Mouse (Mus musculus) limb, embryonic 12.5 days (tissue): ENCODE results near the gene Sec62. TPM values are rescaled to one million over a fixed set of nuclear protein-coding genes. Genes with fewer than 3 reads are reported as not detected.

Experiments used
- ATAC-seq: fragments of 200-750 bp; cut with Nextera tagmentation; 2 replicates; pipeline ENCODE4 v1.8.0; 2017; ENCODE audit warnings: low read depth, moderate TSS enrichment; ENCODE audit not compliant: insufficient number of reproducible peaks, insufficient read depth, low FRiP score, low TSS enrichment
- H3K27ac ChIP-seq: fragments of 300-500 bp; sonication (generic); 2 replicates; pipeline ENCODE4 v1.5.1; 2016; ENCODE audit warnings: mild to moderate bottlenecking, moderate library complexity
- H3K27me3 ChIP-seq: fragments of 300-500 bp; sonication (generic); 2 replicates; pipeline ENCODE4 v1.6.1; 2016; ENCODE audit warnings: mild to moderate bottlenecking, moderate library complexity
- H3K36me3 ChIP-seq: fragments of 300-500 bp; sonication (generic); 2 replicates; pipeline ENCODE4 v1.6.1; 2016; ENCODE audit warnings: mild to moderate bottlenecking, moderate library complexity
- H3K4me1 ChIP-seq: fragments of 300-500 bp; sonication (generic); replicated peaks from 2 replicates; pipeline ENCODE4 v1.6.1; 2016
- H3K4me2 ChIP-seq: fragments of 300-500 bp; sonication (generic); 2 replicates; pipeline ENCODE4 v1.6.1; 2016; ENCODE audit warnings: mild to moderate bottlenecking, moderate library complexity
- H3K4me3 ChIP-seq: fragments of 300-500 bp; sonication (generic); replicated peaks from 2 replicates; pipeline ENCODE4 v1.5.1; 2016; ENCODE audit warnings: mild to moderate bottlenecking
- H3K9ac ChIP-seq: fragments of 300-500 bp; sonication (generic); replicated peaks from 2 replicates; pipeline ENCODE4 v1.6.1; 2016; ENCODE audit warnings: mild to moderate bottlenecking, moderate library complexity
- H3K9me3 ChIP-seq: fragments of 300-500 bp; sonication (generic); 2 replicates; pipeline ENCODE4 v1.6.1; 2016; ENCODE audit warnings: mild to moderate bottlenecking, moderate library complexity
- WGBS: fragments of 180-500 bp; shearing (Covaris S2); methylation state at CpG from one replicate; pipeline ENCODE4 v1.1.7; 2016; 5-methylcytosine and 5-hydroxymethylcytosine counted together
- polyA plus RNA-seq: library from polyadenylated mRNA; unstranded; fragments of >200 nt; fragmentation: Nextera tagmentation; extraction: Ambion mirVana; gene quantifications from 2 replicates; pipeline ENCODE4 v1.2.1, GENCODE M21; 2016

The Sec62 gene
- polyA plus RNA-seq, 1 experiment from 2014 or later = 83.9 TPM

GRCm38 (mm10) chr3:30772631-30773030 is 20.0 kb upstream of the Sec62 start:
- Histone ChIP-seq H3K9me3 (no peaks in the 10 kb centered on the region), H3K4me1 (no peaks in the 10 kb centered on the region), H3K27me3 (no peaks in the 10 kb centered on the region), H3K27ac (no peak overlapping the region), H3K9ac (no peak overlapping the region), H3K4me2 (no peak overlapping the region), H3K4me3 (no peak overlapping the region), H3K36me3 (no peaks in the 10 kb centered on the region)
- no peak for ATAC-seq
- WGBS = 57% methylated on average over 4 of the region's 4 CpGs

DNA sequence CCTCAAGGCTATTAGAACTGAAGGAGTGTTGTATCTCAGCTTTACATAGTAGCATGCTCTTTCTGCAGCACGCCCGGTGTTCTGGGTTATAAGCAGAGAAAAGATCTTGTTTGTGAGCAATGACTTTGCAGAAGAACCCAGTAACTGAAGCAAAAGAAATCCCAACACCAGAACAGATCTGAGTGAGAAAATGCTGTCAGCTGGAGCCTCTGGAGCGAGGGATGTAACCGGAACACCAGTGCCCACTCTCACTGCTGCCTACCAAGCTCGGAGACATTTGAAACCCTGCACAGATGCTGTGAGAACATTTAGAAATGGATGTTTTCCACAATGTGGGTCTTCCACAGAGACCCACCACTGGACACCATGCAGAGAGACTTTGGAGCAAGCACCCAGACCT is 18.0 kb upstream of the Sec62 start:
- H3K9ac ChIP-seq = no peak overlapping the region
- ATAC-seq = no peak
- WGBS = 87% methylated on average over 5 of the region's 5 CpGs

GRCm38 (mm10) chr3:30777984-30778383 is 14.7 kb upstream of the Sec62 start:
- no peak for ATAC-seq

More for the DNA sequence above, 18.0 kb upstream of the Sec62 start:
- Histone ChIP-seq H3K9me3 (no peaks in the 10 kb centered on the region), H3K27ac (no peak overlapping the region), H3K36me3 (no peaks in the 10 kb centered on the region), H3K4me3 (no peak overlapping the region), H3K27me3 (no peaks in the 10 kb centered on the region), H3K4me1 (no peaks in the 10 kb centered on the region), H3K4me2 (no peak overlapping the region)

DNA sequence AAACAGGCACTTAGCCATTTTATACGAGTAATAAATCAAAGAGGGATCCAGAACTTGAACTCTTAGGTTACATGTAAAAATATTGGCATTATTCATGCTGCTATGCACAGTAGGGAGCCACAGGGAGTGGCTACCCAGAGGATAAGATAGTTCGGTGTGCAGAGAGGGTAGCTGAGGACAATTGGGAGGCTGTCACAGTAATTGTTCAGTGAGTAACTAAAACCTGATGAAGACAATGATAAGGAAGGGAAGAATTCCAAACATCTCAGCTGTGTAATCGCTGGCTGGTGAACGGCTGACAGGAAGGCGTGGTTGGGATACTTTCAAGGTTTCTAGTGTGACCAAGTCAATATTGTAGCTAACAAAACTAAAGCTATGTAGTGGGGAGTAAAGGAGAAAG is 4.1 kb upstream of the Sec62 start:
- Histone ChIP-seq H3K36me3 (no peaks in the 10 kb centered on the region), H3K9ac (no peak overlapping the region), H3K4me2 (no peak overlapping the region), H3K27ac (no peak overlapping the region), H3K27me3 (no peaks in the 10 kb centered on the region), H3K4me1 (no peaks in the 10 kb centered on the region), H3K4me3 (no peak overlapping the region), H3K9me3 (no peaks in the 10 kb centered on the region)
- no peak for ATAC-seq
- WGBS = 38% methylated on average over 5 of the region's 5 CpGs

More at GRCm38 (mm10) chr3:30777984-30778383, 14.7 kb upstream of the Sec62 start:
- 75% methylated on average over 5 of the region's 5 CpGs for WGBS
- no peak overlapping the region for H3K4me2 ChIP-seq
- no peaks in the 10 kb centered on the region for H3K9me3 ChIP-seq
- H3K9ac ChIP-seq = no peak overlapping the region
- H3K27ac ChIP-seq = no peak overlapping the region
- H3K4me1 ChIP-seq = no peaks in the 10 kb centered on the region
- no peaks in the 10 kb centered on the region for H3K27me3 ChIP-seq
- H3K36me3 ChIP-seq = no peaks in the 10 kb centered on the region
- H3K4me3 ChIP-seq = no peak overlapping the region

DNA sequence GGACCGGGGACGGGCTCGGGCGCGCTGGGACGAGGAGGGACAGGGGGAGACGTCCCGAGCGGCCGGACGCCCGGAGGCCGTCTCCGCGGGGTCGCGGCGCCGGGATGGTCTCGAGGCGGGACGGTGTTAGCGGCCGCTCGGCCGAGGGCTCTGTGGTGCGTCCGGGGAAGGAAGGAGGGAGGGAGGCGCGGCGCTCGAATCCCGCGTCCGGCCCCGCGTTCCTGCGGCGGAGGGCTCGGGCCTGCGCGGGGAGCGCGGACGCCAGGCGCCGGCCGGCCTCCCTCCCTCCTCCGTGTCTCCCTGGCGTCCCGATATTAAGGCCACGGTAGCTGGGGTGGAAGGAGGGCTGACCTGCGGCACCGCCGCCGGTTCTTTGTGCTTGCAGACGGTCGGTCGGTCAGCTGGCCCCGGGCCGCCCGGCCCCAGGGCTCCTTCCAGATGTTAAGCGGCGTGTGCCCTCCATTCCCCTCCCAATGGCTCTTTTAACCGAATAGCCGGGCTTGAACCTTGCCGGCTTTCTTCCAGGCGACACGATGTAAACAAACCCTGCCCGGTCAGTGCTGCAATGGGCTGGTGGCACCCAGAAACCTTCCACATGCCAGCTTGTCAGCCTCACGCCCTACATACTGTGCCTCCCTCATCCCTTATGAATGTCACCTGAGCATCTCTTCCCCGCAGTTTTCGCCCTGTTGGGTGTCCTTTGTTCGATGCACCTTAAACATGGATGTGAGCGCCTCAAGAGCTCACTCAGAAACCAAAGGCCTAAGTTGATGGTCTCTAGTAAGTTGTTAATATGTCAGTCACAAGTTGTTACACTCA is 937 bp downstream of the Sec62 start:
- H3K36me3 ChIP-seq = no peaks in the 10 kb centered on the region
- peak overlapping the region; percentile 98 for H3K4me3 ChIP-seq
- WGBS = under 1% methylated on average over 70 of the region's 75 CpGs
- ATAC-seq = peak; percentile 73
- no peaks in the 10 kb centered on the region for H3K27me3 ChIP-seq
- H3K4me2 ChIP-seq = peak overlapping the region; percentile 71
- peak overlapping the region; percentile 97 for H3K27ac ChIP-seq
- H3K4me1 ChIP-seq = peaks cover 2% of the 10 kb centered on the region; the same call in 1 of the 2 replicates
- H3K9ac ChIP-seq = peak overlapping the region; percentile 96
- H3K9me3 ChIP-seq = no peaks in the 10 kb centered on the region

GRCm38 (mm10) chr3:30802171-30802570 is 9.5 kb downstream of the Sec62 start:
- peaks cover 52% of the 10 kb centered on the region for H3K36me3 ChIP-seq
- H3K9me3 ChIP-seq = no peaks in the 10 kb centered on the region
- H3K9ac ChIP-seq = no peak overlapping the region
- 90% methylated on average over 3 of the region's 3 CpGs for WGBS
- H3K4me2 ChIP-seq = no peak overlapping the region
- no peak overlapping the region for H3K27ac ChIP-seq
- no peaks in the 10 kb centered on the region for H3K4me1 ChIP-seq
- no peak for ATAC-seq
- H3K4me3 ChIP-seq = no peak overlapping the region
- H3K27me3 ChIP-seq = no peaks in the 10 kb centered on the region

DNA sequence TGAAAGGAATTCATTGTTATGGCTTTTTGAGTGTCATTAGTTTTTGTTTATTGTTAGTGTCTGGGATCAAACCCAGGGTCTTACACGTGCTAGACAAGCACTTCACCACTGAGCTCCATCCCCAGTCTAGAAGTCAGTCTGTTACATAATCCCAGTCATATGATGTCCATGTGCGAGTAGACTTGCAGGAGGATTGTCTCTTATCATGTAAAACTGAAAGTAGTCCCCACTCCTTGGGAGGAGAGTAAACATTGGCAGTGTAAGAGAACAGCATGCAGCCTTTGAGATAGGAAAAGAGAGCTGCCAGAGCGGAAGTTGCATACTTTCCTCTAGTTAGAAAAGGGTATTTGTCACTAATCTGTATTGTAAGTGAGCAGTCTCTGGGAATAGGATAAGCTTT is 20.2 kb downstream of the Sec62 start:
- H3K4me1 ChIP-seq = no peaks in the 10 kb centered on the region
- ATAC-seq = no peak
- no peak overlapping the region for H3K9ac ChIP-seq
- H3K4me2 ChIP-seq = no peak overlapping the region
- H3K27me3 ChIP-seq = no peaks in the 10 kb centered on the region
- peaks cover 70% of the 10 kb centered on the region for H3K36me3 ChIP-seq
- 88% methylated on average over 3 of the region's 3 CpGs for WGBS
- no peak overlapping the region for H3K27ac ChIP-seq
- H3K9me3 ChIP-seq = no peaks in the 10 kb centered on the region
- H3K4me3 ChIP-seq = no peak overlapping the region

DNA sequence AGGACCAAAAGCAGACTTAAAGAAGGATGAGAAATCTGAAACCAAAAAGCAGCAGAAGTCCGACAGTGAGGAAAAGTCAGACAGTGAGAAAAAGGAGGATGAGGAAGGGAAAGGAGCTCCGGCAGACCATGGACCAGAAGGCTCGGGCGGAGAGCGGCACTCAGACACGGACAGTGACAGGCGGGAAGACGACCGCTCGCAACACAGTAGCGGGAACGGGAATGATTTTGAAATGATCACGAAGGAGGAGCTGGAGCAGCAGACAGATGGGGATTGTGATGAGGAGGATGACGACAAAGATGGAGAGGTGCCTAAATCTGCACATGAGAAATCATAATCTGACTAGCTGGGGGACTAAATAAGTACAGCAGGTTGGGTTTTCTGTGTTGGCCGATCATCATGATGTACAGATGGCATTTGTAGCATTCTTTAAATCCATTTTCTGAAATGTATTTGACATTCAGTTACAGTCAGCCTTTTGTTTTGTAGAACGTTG is 26.0 kb downstream of the Sec62 start:
- Histone ChIP-seq H3K4me2 (no peak overlapping the region), H3K27ac (no peak overlapping the region), H3K36me3 (peaks cover 75% of the 10 kb centered on the region), H3K27me3 (no peaks in the 10 kb centered on the region), H3K9me3 (no peaks in the 10 kb centered on the region), H3K9ac (no peak overlapping the region), H3K4me1 (no peaks in the 10 kb centered on the region), H3K4me3 (no peak overlapping the region)
- WGBS = 95% methylated on average over 16 of the region's 16 CpGs
- ATAC-seq = no peak

- no peak overlapping the region for H3K27ac ChIP-seq
- 95% methylated on average over 8 of the region's 8 CpGs for WGBS
Measured at GRCm38 (mm10) chr3:30822163-30822562, 29.5 kb downstream of the Sec62 start.

GRCm38 (mm10) chr3:30826069-30826468 is 33.4 kb downstream of the Sec62 start:
- no peak overlapping the region for H3K4me2 ChIP-seq
- no peaks in the 10 kb centered on the region for H3K9me3 ChIP-seq

More at GRCm38 (mm10) chr3:30822163-30822562, 29.5 kb downstream of the Sec62 start:
- no peaks in the 10 kb centered on the region for H3K4me1 ChIP-seq
- peaks cover 51% of the 10 kb centered on the region for H3K36me3 ChIP-seq
- H3K27me3 ChIP-seq = no peaks in the 10 kb centered on the region
- no peaks in the 10 kb centered on the region for H3K9me3 ChIP-seq
- no peak overlapping the region for H3K4me2 ChIP-seq
- no peak overlapping the region for H3K9ac ChIP-seq
- H3K4me3 ChIP-seq = no peak overlapping the region
- ATAC-seq = no peak

GRCm38 (mm10) chr3:30831848-30832606 is 39.4 kb downstream of the Sec62 start:
- 68% methylated on average over 15 of the region's 15 CpGs for WGBS
- no peak for ATAC-seq

More at GRCm38 (mm10) chr3:30826069-30826468, 33.4 kb downstream of the Sec62 start:
- Histone ChIP-seq H3K4me1 (no peaks in the 10 kb centered on the region), H3K36me3 (peaks cover 15% of the 10 kb centered on the region), H3K27ac (no peak overlapping the region), H3K9ac (no peak overlapping the region), H3K4me3 (no peak overlapping the region), H3K27me3 (no peaks in the 10 kb centered on the region)
- ATAC-seq = no peak
- WGBS = 94% methylated on average over 5 of the region's 5 CpGs

More at GRCm38 (mm10) chr3:30831848-30832606, 39.4 kb downstream of the Sec62 start:
- no peak overlapping the region for H3K27ac ChIP-seq
- H3K9me3 ChIP-seq = no peaks in the 10 kb centered on the region
- no peaks in the 10 kb centered on the region for H3K27me3 ChIP-seq
- no peak overlapping the region for H3K9ac ChIP-seq
- H3K36me3 ChIP-seq = no peaks in the 10 kb centered on the region
- no peak overlapping the region for H3K4me3 ChIP-seq
- no peaks in the 10 kb centered on the region for H3K4me1 ChIP-seq
- no peak overlapping the region for H3K4me2 ChIP-seq
